Mouse (Mus musculus) brain, embryonic 14.5 days (tissue): ENCODE results near the gene Elmo3.

Source experiments
- CTCF ChIP-seq: fragments of 200-500 bp; IDR thresholded peaks from 2 replicates; pipeline ENCODE4 v1.5.1; 2012; ENCODE audit warnings: inconsistent platforms, mild to moderate bottlenecking, moderate library complexity, borderline replicate concordance; ENCODE audit not compliant: insufficient read depth, insufficient read length; ENCODE audit errors: extremely low read depth
- POLR2A ChIP-seq: fragments of 200-500 bp; IDR thresholded peaks from 2 replicates; pipeline ENCODE4 v1.6.1; 2012; ENCODE audit warnings: mild to moderate bottlenecking, inconsistent platforms, borderline replicate concordance; ENCODE audit not compliant: poor library complexity, insufficient read depth, insufficient read length, severe bottlenecking; ENCODE audit errors: extremely low read depth

- no peak for TF ChIP-seq CTCF
- no peak for TF ChIP-seq POLR2A
These were observed 818 bp downstream of the Elmo3 start for GRCm38 (mm10) chr8:105306146-105306691.
